Mouse (Mus musculus) thymus, adult 18-20 months (tissue): ENCODE results near the gene Cnnm4.
"Not testable (repeated sequence)": the region's sequence is repeated elsewhere in the genome, so short reads cannot be mapped to it uniquely, and the experiment has no call there.

Experiments
- DNase-seq, 2 experiments: peaks; one replicate each; pipeline ENCODE4 v3.0.0; 2022; ENCODE audit warnings: mixed read lengths in 2 of 2

The Cnnm4 gene

DNA sequence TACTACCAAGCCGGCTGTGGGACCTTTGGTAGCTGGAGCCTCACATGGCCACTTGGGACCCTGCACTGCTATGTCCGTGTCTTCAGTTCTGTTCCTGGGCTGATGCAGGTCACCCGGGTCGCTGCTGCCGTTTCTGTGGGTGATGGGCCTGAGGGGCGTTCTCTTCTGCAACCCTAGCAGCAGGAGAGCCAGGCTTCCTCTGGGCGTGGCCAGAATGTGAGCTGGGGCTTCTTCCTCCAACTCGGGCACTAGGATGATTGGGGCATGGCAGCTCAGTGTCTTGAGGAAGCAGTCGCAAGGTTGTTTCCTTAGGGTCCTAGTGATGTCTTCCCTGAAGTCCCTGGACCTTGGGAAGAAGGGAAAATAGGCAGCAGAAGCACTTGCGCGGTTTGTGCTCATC, 48.2 kb downstream of the Cnnm4 start:
- no peak for DNase-seq

DNA sequence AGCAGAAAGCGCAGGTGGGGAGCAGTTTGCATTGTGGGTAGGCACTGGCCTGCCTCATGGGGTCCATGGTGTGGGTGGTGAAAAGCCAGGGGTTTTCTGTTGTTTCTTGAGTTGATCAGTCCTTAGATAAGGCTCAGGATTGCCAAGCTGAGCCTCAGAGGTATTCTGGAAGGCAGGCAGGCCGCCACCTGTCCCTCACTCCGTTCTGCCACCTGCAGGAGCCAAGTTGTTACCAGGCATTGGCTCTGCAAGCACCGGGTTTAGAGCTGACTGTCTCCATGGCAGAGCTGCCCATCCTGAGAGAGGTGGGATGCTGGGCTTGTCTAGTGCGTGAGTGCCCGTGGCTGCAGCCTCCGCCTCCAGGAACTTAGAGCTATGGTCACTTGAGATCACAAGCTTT, 50.8 kb downstream of the Cnnm4 start:
- DNase-seq: no peak

DNA sequence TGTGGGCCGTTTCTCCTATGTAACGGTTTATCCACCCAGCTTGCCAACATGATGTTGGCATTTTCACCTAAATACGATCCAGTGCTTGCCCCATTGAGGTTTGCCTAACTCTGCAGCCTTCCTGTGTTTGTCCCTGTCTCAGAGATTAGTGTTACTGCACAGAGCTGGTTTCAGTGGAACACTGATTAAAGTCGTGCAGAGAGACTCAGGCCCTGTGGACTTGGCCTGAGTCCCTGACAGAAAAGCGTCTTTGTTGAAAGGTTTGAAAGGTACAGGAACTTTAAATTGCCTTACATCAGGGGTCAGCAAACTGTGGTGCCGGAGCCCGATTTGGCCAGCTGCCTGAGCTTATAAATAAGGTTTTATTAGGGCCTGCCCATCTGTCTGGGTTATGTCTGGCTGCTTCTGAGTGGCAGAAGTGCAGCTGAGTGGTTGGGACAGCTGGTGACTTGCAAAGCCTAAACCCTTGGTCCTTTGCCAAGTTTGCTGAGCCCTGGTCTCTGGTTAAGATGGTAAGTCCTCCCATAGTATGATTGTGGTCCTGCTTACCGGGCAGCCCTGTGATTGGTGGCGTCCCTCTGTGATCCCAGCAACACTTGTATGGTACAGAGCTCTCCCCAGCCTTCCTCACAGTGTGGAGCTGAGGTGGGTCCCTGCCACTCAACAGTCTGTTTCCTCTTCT, 52.1 kb downstream of the Cnnm4 start:
- no peak for DNase-seq

DNA sequence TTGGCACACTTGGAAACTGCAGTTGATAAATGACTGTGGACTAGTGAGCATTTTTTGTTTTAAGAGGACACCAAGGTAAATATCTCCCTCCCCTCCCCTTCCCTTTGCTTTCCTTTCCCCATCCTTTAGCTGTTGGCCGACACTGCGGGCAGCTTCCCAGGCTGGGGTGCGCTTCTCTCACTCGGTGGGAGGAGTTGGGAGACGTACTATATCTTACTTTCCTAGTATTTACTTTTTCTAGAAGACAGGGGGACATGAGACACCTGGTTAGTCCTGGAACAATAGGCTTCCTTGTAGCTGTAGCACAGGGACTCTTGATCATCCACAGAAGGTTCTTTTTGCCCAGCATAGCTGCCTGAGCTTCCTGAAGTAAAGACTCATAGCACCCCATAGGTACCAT, 52.6 kb downstream of the Cnnm4 start:
- no peak for DNase-seq

DNA sequence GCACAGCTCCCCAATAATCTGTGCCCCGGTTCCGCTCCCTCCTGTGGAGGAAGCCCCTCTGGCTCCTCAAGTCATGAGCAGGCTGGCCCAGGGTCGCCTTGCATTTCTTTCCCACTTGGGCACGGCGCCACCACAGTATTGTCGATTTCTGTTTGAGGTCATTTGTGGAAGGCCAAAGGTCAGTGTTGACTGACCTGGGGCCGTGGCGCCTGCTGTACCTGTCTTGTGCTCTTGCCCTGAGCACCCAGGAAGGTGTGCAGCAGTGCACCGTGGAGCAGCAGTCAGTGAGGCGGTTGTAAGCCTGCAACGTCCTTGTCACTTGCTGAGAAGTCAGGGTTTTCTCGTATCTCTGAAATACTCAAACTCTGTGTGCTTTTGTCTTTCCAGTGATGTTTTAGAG, 54.4 kb downstream of the Cnnm4 start:
- no peak for DNase-seq

DNA sequence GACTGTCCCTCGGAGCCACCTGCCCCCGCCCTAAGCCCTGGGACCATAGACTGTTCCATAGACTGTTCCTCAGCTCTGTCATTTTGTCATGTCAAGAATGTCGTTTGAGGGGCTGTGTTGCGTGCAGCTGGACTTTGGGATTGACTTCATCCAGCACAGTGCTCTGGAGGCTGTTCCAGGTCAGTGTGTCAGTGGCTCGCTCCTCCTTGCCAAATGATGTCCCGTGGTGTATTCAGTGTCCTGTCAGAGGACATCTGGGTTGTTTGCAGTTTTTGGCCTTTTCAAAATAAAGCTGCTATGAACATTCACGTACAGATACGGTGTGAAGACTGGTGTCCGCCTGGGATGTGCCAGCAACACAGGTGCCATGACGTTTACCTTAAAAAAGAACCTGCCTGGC, 55.5 kb downstream of the Cnnm4 start:
- no peak for DNase-seq

DNA sequence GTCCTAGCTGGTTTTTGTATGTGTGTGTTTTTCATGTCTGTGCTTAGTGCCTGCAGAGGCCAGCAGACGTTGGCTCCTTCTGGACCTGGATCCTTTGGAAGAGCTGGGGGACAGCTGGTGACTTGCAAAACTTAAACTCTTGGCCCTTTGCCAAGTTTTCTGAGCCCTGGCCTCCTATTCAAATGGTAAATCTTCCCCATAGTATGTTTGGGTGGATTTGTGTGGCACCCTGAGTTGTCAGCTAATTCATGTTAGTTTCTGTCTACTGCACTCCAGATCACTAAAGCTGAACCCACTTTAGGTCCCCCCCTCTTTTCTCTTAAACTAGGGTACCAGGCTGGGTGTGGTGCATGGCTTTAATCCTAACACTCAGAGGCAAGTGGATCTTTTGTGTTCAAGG, 56.9 kb downstream of the Cnnm4 start:
- DNase-seq: no peak

DNA sequence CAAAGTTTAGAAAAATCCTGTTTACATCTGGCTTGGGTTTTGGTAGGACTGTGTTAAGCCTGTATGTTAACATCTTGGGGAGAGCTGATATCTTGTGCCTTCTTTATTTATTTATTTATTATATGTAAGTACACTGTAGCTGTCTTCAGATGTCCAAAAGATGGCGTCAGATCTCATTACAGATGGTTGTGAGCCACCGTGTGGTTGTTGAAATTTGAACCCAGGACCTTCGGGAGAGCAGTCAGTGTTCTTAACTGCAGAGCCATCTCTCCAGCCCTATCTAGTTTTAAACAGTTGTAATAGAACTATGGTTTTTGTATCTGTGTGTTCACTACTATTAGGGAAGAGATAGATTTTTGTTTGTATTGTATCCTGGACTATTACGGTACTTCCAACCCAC, 57.9 kb downstream of the Cnnm4 start:
- no peak for DNase-seq

DNA sequence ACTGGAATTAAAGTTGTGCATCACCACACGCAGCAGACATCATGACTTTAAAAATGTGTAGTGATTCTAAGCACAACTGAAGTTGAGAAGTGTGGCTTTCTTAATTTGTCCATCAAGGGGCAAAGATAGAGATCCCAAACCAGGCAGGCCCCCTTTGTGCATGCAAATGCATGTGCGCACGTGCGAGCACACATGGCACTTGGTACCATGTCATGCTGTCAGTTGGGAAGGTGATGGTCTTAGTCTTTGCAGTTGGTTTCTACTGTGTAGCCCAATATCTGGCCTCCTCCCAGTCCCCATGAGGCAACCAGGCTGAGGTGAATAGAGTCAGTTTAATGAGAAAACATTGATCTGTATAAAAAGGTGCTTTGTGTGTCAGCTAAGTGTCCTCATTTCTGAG, 58.5 kb downstream of the Cnnm4 start:
- no peak for DNase-seq

DNA sequence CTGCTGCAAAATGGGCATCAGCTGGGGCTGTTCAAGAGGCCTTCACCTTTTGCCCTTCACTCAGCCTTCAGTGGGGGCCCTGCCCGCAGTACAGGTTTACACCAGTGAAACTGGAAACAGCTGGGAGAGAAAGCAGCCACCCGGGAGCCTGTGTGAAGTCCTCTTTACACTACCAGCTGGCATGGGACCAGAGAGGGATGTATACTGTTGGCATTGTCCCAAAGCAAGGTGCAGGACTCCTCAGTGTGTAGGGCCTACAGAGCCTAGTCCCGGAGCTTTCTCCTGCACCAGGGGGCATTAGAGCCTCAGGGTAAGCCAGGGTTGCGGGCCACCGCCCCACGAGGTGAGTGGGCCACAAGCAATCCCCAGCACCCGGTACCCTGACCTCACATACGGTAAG, 59.1 kb downstream of the Cnnm4 start:
- no peak for DNase-seq

DNA sequence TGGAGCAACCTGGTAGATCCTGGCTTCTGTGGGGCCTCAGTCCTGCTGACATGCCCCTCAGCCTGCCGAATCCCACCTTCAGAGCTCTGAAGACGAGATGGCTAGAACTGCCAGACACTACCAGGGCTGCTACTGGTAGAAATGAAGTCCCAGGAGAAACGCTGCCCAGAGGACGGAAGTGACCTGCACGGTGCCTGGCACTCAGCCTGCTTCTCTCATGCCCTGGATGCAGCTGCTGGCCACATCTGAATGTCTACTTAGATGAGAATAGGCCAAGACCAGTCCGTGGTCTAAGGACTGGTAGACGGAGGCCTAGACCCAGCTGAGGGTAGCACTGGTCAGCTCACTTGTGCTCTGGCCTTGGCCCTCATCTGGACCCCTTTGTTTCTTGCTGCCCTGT, 59.5 kb downstream of the Cnnm4 start:
- no peak for DNase-seq

DNA sequence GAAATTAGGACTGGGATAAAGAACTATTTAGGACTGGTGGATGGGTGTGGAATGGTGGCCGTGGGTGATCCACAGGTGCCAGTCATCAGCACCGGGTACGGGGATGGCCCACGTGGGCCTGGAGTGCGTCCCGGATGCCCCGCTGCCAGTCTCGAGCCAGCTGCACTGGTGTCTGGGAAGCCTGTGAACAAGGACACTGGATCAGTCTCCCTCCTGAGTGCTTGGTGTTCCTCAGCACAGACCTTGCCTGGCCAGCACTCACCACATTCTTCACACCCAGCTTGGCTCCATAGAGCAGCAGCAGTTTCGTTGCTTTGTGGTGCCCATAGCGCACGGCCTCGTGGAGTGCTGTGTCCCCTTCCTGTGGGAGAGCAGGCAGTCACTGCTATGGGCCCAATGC, 60.0 kb downstream of the Cnnm4 start:
- DNase-seq: no peak

DNA sequence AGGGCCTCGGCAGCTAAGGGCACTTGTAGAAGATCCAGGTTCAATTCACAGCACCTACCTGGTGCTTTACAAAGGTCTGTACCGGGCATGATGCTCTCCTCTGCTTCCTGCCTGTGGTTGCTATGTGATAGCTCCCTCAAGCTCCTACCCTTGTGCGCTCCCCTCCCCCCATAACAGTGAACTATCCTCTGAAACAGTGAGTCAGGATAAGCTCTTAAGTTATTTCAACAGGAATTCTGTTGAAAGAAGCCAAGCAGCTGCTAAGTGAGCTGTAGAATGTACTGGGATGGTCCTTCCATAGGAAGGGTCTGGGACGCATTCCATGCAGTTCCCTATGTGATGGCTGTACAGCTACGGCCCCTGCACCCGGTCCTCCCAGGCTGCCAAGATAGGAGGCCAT, 62.1 kb downstream of the Cnnm4 start:
- no peak for DNase-seq

DNA sequence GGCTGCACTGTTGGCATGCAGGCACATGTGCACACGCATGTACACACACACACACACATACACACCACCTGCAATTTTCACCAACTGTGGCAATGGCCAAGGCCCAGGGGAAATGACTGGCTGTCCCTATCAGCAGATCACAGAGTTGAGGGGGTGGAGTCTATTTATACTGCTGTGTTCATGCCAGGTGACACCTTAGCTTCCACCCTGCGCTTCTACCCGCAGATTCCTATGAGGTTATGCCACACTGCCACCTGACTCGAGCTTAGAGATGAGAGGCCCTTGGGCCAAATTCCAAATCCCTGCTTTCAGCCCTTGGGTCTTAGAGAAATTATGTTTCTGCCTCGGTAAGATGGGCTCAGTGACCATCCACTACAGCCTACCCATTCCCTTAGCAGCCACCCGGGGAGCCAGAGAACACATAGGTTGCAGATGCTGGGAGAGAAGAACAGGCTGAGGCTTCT, 63.2 kb downstream of the Cnnm4 start:
- no peak for DNase-seq

DNA sequence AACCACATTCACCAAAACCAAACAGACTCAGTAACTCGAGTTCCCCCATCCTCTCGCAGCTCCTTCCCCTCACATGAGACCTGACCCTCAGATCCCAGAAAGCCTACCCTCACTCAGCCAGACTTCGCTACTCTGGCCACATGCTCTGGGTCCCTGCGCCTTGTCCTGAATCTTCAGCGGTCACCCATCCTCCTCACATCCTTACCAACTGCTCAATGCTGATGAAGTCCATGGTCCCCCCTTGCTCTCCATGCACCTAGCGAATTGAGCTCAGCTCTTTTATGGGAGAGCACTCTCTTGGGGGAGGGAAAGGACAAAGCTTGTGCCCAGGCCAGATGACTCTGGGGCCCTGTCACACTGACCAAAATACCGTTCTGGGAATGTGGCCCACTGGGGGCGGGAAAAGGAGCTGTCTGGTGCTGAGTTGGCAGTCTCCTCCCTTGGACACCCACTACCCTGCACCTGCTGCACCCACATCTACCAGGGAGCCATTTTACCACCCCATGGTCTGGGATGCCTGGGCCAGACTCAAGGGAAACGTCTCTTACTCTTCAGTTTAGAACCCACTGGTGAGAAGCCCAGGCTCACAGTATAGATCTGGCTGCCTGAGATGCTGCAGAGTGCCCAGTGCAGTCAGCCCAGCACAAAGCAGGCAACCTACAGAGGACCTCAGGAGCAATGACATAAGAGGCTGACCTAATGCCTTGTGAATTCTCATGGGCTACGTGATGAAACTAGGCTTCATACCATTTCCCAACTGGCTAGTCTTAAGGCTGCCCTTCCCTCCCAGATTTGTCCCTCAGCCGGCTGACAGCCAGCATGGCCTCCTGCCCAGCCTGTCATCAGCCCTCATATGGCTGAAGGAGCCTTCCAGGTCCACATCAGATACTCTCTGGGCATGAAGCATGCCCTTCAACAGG, 64.3 kb downstream of the Cnnm4 start:
- DNase-seq: no peak

DNA sequence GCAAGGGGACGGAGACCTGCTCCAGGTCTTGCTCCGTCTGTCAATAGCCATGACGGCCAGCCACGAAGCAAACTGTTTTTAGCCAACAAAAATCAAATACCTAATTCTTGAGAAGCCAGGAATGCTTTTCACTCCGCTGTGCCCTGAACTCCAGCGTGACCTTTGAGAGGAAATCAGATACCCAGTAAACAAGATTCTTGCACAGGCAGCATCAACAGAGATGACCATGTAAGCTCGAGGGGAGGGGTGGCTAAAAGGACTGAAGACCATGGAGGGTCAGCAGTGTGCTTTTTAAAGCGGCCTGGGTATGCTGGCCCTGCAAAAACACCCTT, 64.9 kb downstream of the Cnnm4 start:
- DNase-seq: no peak

DNA sequence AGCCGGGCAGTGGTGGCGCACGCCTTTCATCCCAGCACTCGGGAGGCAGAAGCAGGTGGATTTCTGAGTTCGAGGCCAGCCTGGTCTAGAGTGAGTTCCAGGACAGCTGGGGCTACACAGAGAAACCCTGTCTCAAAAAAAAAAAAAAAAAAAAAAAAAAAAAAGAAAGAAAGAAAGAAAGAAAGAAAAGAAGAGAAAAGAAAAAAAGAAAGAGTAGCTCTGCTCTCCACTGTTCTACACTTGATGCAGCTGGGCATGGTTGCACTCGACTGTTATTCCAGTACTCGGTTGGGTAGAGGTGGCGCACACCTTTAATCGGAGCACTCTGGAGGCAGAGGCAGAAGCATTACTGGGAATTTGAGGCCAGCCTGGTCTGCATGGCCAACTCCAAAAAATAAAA, 65.4 kb downstream of the Cnnm4 start, which contains the start of gene Ankrd23:
TSS of gene Ankrd23 (minus strand) at position 101 of the 400 bp plus-strand sequence.
- DNase-seq: not testable (repeated sequence)

DNA sequence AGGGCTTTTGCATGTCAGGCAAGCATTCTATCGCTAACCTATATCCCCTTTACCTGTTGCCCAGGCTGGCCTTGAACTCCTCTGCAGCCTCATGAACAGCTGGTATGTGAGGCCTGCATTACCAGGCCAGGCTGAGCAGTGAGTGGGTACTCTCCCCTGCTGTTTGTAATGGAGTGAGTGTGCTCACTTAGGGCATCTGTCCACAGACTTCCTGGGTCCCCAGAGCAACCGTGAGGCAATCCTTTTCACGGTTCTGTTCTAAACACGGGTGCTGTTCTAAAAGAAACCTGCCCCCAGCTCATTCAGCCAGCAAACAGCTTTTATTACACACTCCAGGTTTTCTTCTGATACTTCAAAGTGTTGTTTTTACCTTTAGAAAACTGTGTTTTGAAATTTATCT, 67.3 kb downstream of the Cnnm4 start:
- DNase-seq: no peak

DNA sequence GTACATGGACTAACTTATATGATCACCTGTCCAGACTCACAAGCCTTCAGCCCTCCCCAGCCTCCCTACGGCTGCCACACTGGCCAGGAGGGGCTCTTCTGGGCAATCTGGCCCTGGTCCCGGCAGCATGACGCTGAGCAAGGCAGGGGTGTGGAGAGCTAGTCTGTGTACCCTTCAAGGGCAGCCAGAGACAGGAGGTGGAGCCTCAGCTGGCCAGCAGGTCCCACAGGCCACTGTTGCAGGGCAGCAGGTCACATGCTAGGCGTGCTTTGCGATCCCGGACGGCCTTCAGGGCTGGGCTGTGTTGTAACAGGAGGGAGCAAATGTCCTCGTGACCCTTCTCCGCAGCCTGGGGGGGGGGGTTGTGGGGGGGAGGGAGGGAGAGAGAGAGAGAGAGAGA, 67.8 kb downstream of the Cnnm4 start, which contains the start of gene Gm42417:
TSS of gene Gm42417 (minus strand) at position 244 of the 400 bp plus-strand sequence.
- DNase-seq: no peak

DNA sequence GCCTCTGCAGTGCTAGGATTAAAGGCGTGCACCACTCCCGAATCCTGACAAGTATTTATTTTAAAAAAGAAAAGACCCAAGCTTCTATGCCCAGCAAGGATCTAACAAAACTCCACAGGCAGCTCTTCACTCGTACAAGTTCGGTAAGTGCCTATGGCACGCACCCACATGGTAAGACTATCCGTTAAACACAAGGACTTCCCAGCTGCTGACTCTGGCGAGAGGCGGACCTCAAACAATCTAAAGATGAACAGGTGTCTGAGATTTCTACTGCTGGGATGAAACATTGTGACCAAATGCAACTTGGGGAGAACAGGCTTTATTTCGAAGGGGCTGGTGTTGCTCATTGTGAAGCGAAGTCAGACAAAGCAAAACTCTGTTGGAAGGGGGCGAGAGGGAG, 68.7 kb downstream of the Cnnm4 start:
- no peak for DNase-seq

DNA sequence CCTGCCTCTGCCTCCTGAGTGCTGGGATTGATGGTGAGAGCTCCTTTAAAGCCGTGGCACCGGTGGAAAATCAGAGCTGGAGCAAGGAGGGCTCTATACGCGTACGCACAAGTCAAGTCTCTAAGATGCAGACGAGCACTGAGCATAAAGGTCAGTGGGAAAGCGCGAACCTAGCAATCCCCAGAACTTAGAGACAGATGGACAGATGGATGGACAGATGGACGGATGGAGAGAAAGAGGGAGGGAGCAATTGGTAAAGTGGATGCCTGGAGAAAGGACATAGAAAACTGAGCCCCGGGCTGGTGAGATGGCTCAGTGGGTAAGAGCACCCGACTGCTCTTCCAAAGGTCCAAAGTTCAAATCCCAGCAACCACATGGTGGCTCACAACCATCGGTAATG, 69.4 kb downstream of the Cnnm4 start:
- DNase-seq: no peak

DNA sequence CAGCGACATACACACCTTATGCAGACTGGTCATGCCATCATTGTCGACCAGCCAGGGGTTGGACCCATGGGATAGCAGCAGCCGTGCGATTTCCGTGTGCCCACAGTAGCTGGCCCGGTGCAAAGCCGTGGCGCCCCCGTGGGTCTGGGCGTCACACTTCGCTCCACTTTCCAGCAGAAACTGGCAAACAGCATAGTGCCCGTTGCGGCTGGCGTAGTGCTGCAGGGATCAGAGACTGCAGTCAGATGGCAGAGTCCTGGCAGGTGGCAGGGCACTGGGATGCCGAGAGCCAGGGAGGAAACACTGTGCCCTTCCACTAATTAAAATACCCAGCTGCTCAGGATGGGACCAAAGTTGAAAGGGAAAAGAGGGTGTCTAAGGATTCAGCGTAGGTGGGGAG, 70.4 kb downstream of the Cnnm4 start:
- no peak for DNase-seq

DNA sequence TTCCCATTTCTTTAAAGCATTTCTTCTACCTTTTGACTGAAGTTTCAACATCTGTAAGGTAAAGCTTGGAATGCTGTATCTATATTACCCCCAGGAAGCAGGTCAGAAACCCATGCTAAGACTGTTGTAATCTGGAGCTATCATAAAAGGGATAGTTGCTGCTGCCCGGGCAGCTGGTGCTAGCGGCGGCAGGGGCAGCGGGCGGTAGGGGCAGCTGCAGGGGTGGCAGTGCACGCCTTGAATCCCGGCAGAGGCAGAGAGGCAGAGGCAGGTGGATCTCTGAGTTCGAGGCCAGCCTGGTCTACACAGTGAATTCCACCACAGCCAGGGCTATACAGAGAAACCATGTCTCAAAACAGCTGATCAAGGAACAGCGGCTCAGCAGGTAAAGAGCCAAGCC, 71.5 kb downstream of the Cnnm4 start:
- DNase-seq: no peak

DNA sequence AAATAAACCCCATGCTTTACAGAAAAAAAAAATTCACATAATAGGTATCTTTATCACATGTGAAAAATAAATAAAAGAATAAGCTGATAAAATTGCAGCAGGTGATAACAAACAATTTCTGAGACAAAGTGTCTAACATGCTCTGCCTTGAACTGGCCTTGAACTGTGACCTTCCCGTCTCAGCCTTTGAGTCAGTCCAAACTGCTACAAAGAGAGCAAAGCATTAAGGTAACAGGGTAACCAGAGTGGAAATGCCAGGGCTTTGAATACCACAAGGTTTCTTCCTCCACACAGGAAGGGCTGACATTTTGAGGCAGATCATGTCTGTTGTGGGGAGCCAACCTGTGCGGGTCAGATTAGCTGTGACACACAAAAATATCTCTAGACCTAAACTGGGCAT, 74.0 kb downstream of the Cnnm4 start:
- DNase-seq: no peak
